Mouse (Mus musculus): ENCODE measurements around the gene Dmrt2. TPM values are rescaled to one million over a fixed set of nuclear protein-coding genes. Genes with fewer than 3 reads are reported as not detected.

Gene Dmrt2
- not detected for polyA plus RNA-seq (2017; shearing (Covaris generic))

GRCm38 (mm10) chr19:25672101-25672950, at the start of gene Dmrt2:
TSS of gene Dmrt2 (plus strand) at chr19:25672411.

Other genes with a start within 250 kb of the Dmrt2 start
- gene Dmrt1, start 166.8 kb upstream of the Dmrt2 start, polyA plus RNA-seq (2017; shearing (Covaris generic)) = not detected
- not detected for gene Dmrt3, start 62.1 kb upstream of the Dmrt2 start, polyA plus RNA-seq (2017; shearing (Covaris generic))